Mouse (Mus musculus) kidney, embryonic 15.5 days (tissue): ENCODE measurements around the gene Tbc1d7. TPM values are rescaled to one million over a fixed set of nuclear protein-coding genes. Genes with fewer than 3 reads are reported as not detected.

Source experiments
- ATAC-seq: fragments of 200-750 bp; cut with Nextera tagmentation; replicated peaks from 2 replicates; pipeline ENCODE4 v1.8.0; 2017; ENCODE audit warnings: moderate TSS enrichment; ENCODE audit not compliant: low FRiP score
- H3K27ac ChIP-seq: fragments of 300-500 bp; sonication (generic); 2 replicates; pipeline ENCODE4 v1.5.1; 2015; ENCODE audit warnings: mild to moderate bottlenecking, inconsistent platforms
- H3K27me3 ChIP-seq: fragments of 300-500 bp; sonication (generic); 2 replicates; pipeline ENCODE4 v1.6.1; 2015; ENCODE audit warnings: inconsistent platforms
- H3K36me3 ChIP-seq: fragments of 300-500 bp; sonication (generic); 2 replicates; pipeline ENCODE4 v1.6.1; 2015; ENCODE audit warnings: inconsistent platforms
- H3K4me1 ChIP-seq: fragments of 300-500 bp; sonication (generic); 2 replicates; pipeline ENCODE4 v1.6.1; 2015; ENCODE audit warnings: inconsistent platforms
- H3K4me2 ChIP-seq: fragments of 300-500 bp; sonication (generic); 2 replicates; pipeline ENCODE4 v1.6.1; 2015; ENCODE audit warnings: moderate library complexity, mild to moderate bottlenecking, inconsistent platforms
- H3K4me3 ChIP-seq: fragments of 300-500 bp; sonication (generic); replicated peaks from 2 replicates; pipeline ENCODE4 v1.5.1; 2015; ENCODE audit warnings: mild to moderate bottlenecking, inconsistent platforms
- H3K9ac ChIP-seq: fragments of 300-500 bp; sonication (generic); 2 replicates; pipeline ENCODE4 v1.6.1; 2015; ENCODE audit warnings: mild to moderate bottlenecking, inconsistent platforms
- H3K9me3 ChIP-seq: fragments of 300-500 bp; sonication (generic); replicated peaks from 2 replicates; pipeline ENCODE4 v1.6.1; 2016; ENCODE audit warnings: inconsistent platforms
- WGBS: fragments of 180-500 bp; shearing (Covaris S2); methylation state at CpG from one replicate; pipeline ENCODE4 v1.1.7; 2015; ENCODE audit warnings: mixed read lengths; 5-methylcytosine and 5-hydroxymethylcytosine counted together
- polyA plus RNA-seq: library from polyadenylated mRNA; unstranded; fragments of >200 nt; fragmentation: Nextera tagmentation; extraction: Ambion mirVana; gene quantifications from 2 replicates; pipeline ENCODE4 v1.2.1, GENCODE M21; 2015

The Tbc1d7 gene
- polyA plus RNA-seq, 1 experiment from 2014 or later = 54.7 TPM

GRCm38 (mm10) chr13:43191741-43192192 lies 20.5 kb upstream of the Tbc1d7 start:
- 0 out of 2 replicates have a peak, but pooled peaks have one; percentile 49 for ATAC-seq
- Histone ChIP-seq H3K9ac (no peak overlapping the region), H3K27ac (no peak overlapping the region)

GRCm38 (mm10) chr13:43191290-43191689 lies 20.0 kb upstream of the Tbc1d7 start:
- H3K4me1 ChIP-seq = peaks cover 12% of the 10 kb centered on the region
- no peak overlapping the region for H3K27ac ChIP-seq
- H3K27me3 ChIP-seq = no peaks in the 10 kb centered on the region
- no peak for ATAC-seq
- peak overlapping the region; percentile 28; the same call in 1 of the 2 replicates for H3K4me3 ChIP-seq
- WGBS = 28% methylated on average over 1 of the region's 2 CpGs
- no peaks in the 10 kb centered on the region for H3K36me3 ChIP-seq
- H3K9me3 ChIP-seq = no peaks in the 10 kb centered on the region
- H3K9ac ChIP-seq = no peak overlapping the region
- H3K4me2 ChIP-seq = peak overlapping the region; percentile 52

More at GRCm38 (mm10) chr13:43191741-43192192, 20.5 kb upstream of the Tbc1d7 start:
- Histone ChIP-seq H3K4me3 (peak overlapping the region; percentile 28), H3K4me2 (peak overlapping the region; percentile 52), H3K4me1 (peaks cover 12% of the 10 kb centered on the region), H3K36me3 (no peaks in the 10 kb centered on the region), H3K9me3 (no peaks in the 10 kb centered on the region), H3K27me3 (no peaks in the 10 kb centered on the region)
- WGBS = 1% methylated on average over 14 of the region's 14 CpGs

- no peaks in the 10 kb centered on the region for H3K9me3 ChIP-seq
- no peak overlapping the region for H3K4me3 ChIP-seq
- WGBS = 97% methylated on average over 4 of the region's 4 CpGs
- no peak for ATAC-seq
- H3K4me2 ChIP-seq = no peak overlapping the region
- no peak overlapping the region for H3K9ac ChIP-seq
- H3K36me3 ChIP-seq = no peaks in the 10 kb centered on the region
- no peak overlapping the region for H3K27ac ChIP-seq
- no peaks in the 10 kb centered on the region for H3K27me3 ChIP-seq
- peaks cover 18% of the 10 kb centered on the region for H3K4me1 ChIP-seq
Observed at GRCm38 (mm10) chr13:43187736-43188135, 16.4 kb upstream of the Tbc1d7 start.

GRCm38 (mm10) chr13:43183248-43184055 lies 12.2 kb upstream of the Tbc1d7 start:
- peaks cover 16% of the 10 kb centered on the region for H3K4me1 ChIP-seq
- H3K27me3 ChIP-seq = 0 out of 2 replicates have a peak, but pooled peaks cover 11% of the 10 kb centered on the region
- ATAC-seq = peak; percentile 70; the same call in 1 of the 2 replicates
- WGBS = 44% methylated on average over 8 of the region's 8 CpGs
- H3K27ac ChIP-seq = no peak overlapping the region
- H3K9ac ChIP-seq = no peak overlapping the region
- peak overlapping the region; percentile 58 for H3K4me2 ChIP-seq
- H3K36me3 ChIP-seq = no peaks in the 10 kb centered on the region
- no peaks in the 10 kb centered on the region for H3K9me3 ChIP-seq
- H3K4me3 ChIP-seq = peak overlapping the region; percentile 39

GRCm38 (mm10) chr13:43182465-43183201 lies 11.3 kb upstream of the Tbc1d7 start:
- 10% methylated on average over 14 of the region's 14 CpGs for WGBS
- ATAC-seq = peak; percentile 40; the same call in 1 of the 2 replicates
- H3K4me3 ChIP-seq = peak overlapping the region; percentile 39
- no peak overlapping the region for H3K9ac ChIP-seq
- H3K4me1 ChIP-seq = peaks cover 16% of the 10 kb centered on the region
- no peak overlapping the region for H3K27ac ChIP-seq
- H3K4me2 ChIP-seq = peak overlapping the region; percentile 58
- H3K27me3 ChIP-seq = 0 out of 2 replicates have a peak, but pooled peaks cover 11% of the 10 kb centered on the region
- no peaks in the 10 kb centered on the region for H3K9me3 ChIP-seq
- no peaks in the 10 kb centered on the region for H3K36me3 ChIP-seq

GRCm38 (mm10) chr13:43181104-43181503 lies 9.8 kb upstream of the Tbc1d7 start:
- Histone ChIP-seq H3K27ac (no peak overlapping the region), H3K36me3 (no peaks in the 10 kb centered on the region), H3K4me1 (peaks cover 16% of the 10 kb centered on the region), H3K9me3 (no peaks in the 10 kb centered on the region), H3K4me2 (no peak overlapping the region), H3K9ac (no peak overlapping the region), H3K4me3 (no peak overlapping the region), H3K27me3 (0 out of 2 replicates have a peak, but pooled peaks cover 11% of the 10 kb centered on the region)
- 71% methylated on average over 7 of the region's 7 CpGs for whole genome bisulfite sequencing
- ATAC-seq = no peak

- Histone ChIP-seq H3K4me3 (no peak overlapping the region), H3K9me3 (no peaks in the 10 kb centered on the region), H3K4me2 (no peak overlapping the region), H3K27me3 (0 out of 2 replicates have a peak, but pooled peaks cover 10% of the 10 kb centered on the region), H3K9ac (no peak overlapping the region), H3K27ac (no peak overlapping the region), H3K4me1 (peaks cover 12% of the 10 kb centered on the region), H3K36me3 (no peaks in the 10 kb centered on the region)
- ATAC-seq = no peak
- 89% methylated on average over 7 of the region's 7 CpGs for WGBS
Observed at GRCm38 (mm10) chr13:43177317-43177716, 6.0 kb upstream of the Tbc1d7 start.

GRCm38 (mm10) chr13:43176676-43177075 lies 5.4 kb upstream of the Tbc1d7 start:
- Histone ChIP-seq H3K27me3 (0 out of 2 replicates have a peak, but pooled peaks cover 4% of the 10 kb centered on the region), H3K36me3 (no peaks in the 10 kb centered on the region), H3K9ac (no peak overlapping the region), H3K4me1 (peaks cover 18% of the 10 kb centered on the region), H3K27ac (no peak overlapping the region), H3K4me2 (no peak overlapping the region), H3K4me3 (no peak overlapping the region), H3K9me3 (no peaks in the 10 kb centered on the region)
- WGBS = 97% methylated on average over 3 of the region's 3 CpGs
- ATAC-seq = no peak

GRCm38 (mm10) chr13:43173262-43173661 lies 2.0 kb upstream of the Tbc1d7 start:
- peaks cover 7% of the 10 kb centered on the region for H3K36me3 ChIP-seq
- H3K27ac ChIP-seq = no peak overlapping the region
- H3K4me1 ChIP-seq = peaks cover 15% of the 10 kb centered on the region
- no peaks in the 10 kb centered on the region for H3K27me3 ChIP-seq
- H3K9ac ChIP-seq = no peak overlapping the region
- WGBS = 14% methylated on average over 9 of the region's 9 CpGs
- H3K9me3 ChIP-seq = no peaks in the 10 kb centered on the region
- no peak for ATAC-seq
- H3K4me3 ChIP-seq = no peak overlapping the region
- H3K4me2 ChIP-seq = peak overlapping the region; percentile 30; the same call in 1 of the 2 replicates

- Histone ChIP-seq H3K4me1 (peaks cover 15% of the 10 kb centered on the region), H3K9me3 (no peaks in the 10 kb centered on the region), H3K4me2 (peak overlapping the region; percentile 79), H3K27ac (no peak overlapping the region), H3K27me3 (no peaks in the 10 kb centered on the region), H3K9ac (peak overlapping the region; percentile 62), H3K36me3 (peaks cover 18% of the 10 kb centered on the region), H3K4me3 (peak overlapping the region; percentile 66)
- WGBS = 33% methylated on average over 14 of the region's 14 CpGs
- ATAC-seq = no peak
Observed at GRCm38 (mm10) chr13:43172036-43172713, 874 bp upstream of the Tbc1d7 start.

- Histone ChIP-seq H3K27me3 (no peaks in the 10 kb centered on the region), H3K27ac (no peak overlapping the region), H3K36me3 (peaks cover 44% of the 10 kb centered on the region), H3K4me1 (peaks cover 10% of the 10 kb centered on the region), H3K9me3 (no peaks in the 10 kb centered on the region), H3K9ac (no peak overlapping the region), H3K4me3 (no peak overlapping the region), H3K4me2 (no peak overlapping the region)
- ATAC-seq = no peak
- 80% methylated on average over 9 of the region's 9 CpGs for WGBS
Observed at GRCm38 (mm10) chr13:43167721-43168120, 3.6 kb downstream of the Tbc1d7 start.
